Mouse (Mus musculus) stomach, postnatal 0 days (tissue): Measurements from ENCODE around the gene Ern1.

Experiments
- CTCF ChIP-seq: IDR thresholded peaks from 2 replicates; pipeline ENCODE4 v1.5.1; 2016; ENCODE audit warnings: antibody characterized with exemption, low read depth, mild to moderate bottlenecking, moderate library complexity
- EP300 ChIP-seq: optimal IDR thresholded peaks from 2 replicates; pipeline ENCODE3; 2016; ENCODE audit warnings: antibody characterized with exemption

DNA sequence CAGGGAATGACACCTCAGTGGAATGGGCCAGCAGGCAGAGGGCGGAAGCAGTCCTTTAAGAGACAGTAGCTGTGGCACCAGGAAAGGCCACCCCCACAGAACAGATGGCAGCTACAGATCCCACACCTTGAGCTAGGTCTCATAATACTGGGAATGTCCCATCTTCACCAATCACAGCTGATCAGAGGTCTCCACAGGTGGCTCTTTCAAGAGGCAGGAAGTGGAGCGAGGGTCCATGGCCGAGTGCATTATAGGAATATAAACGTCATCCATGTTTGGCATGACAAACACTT lies 15.7 kb upstream of the Ern1 start:
- no peak for TF ChIP-seq EP300
- TF ChIP-seq CTCF, result no peak
